Mouse (Mus musculus) E14TG2a.4 (cell line): ENCODE results near the gene Stt3a.

Experiments used
- CTCF ChIP-seq: conservative IDR thresholded peaks from 2 replicates; pipeline ENCODE4 v1.5.1; 2014; ENCODE audit warnings: low read length
- POU5F1 ChIP-seq: IDR thresholded peaks from 2 replicates; pipeline ENCODE4 v1.6.1; 2014; ENCODE audit warnings: low read length, borderline replicate concordance

DNA sequence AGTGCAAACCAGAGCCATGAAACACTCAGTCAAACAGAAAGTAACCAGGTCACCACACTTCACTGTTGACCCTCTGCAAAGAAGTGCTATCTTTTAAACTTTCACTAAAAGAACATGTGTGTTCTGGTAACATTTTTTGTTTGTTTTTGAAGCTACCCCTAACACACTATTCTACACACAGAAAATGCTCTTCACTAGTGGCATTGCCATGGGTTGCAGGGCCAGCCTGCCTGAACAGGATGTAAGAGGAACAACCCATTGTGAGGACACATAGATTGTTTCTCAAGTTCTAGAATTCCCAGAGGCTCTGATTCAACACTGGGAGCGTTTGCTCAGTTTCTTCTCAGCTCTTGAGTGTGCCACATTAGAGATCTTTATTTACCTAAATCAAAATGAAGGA, 74.6 kb downstream of the Stt3a start, which contains the start of gene Acrv1:
- no peak for TF ChIP-seq CTCF
- no peak for TF ChIP-seq POU5F1
